Mouse (Mus musculus) urinary bladder, postnatal 36 days (tissue): ENCODE measurements around the gene Tas1r1.
"Not testable (repeated sequence)": the region's sequence is repeated elsewhere in the genome, so short reads cannot be mapped to it uniquely, and the experiment has no call there.

Experiments used
- DNase-seq, 2 experiments: peaks; one replicate each; pipeline ENCODE4 v3.0.0; 2022; ENCODE audit warnings: low spot score in 2 of 2, mixed read lengths in 1 of 2

Tas1r1 gene

DNA sequence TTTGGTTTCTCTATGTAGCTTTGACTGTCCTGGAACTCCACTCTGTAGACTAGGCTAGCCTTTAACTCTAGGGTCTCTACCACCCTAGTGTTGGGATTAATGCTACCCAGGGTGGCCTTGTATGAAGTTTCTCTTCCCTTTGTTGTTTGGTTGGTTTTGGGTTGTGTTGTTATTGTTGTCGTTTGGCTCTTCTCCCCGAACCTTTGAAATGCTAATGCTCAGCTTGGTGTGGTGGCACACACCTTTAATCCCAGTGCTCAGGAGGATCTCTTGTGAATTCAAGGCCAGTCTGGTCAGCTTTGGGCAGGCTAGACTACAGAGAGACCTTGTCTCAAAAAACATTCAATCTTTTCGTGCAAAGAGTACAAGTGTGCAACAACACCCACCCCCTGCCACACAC is 4.8 kb upstream of the Tas1r1 start:
- DNase-seq, result no peak

- DNase-seq, result no peak
These were observed 3.7 kb upstream of the Tas1r1 start for GRCm38 (mm10) chr4:152041924-152042641.

- DNase-seq, result no peak
These were observed 1.5 kb upstream of the Tas1r1 start for GRCm38 (mm10) chr4:152039831-152040310.

DNA sequence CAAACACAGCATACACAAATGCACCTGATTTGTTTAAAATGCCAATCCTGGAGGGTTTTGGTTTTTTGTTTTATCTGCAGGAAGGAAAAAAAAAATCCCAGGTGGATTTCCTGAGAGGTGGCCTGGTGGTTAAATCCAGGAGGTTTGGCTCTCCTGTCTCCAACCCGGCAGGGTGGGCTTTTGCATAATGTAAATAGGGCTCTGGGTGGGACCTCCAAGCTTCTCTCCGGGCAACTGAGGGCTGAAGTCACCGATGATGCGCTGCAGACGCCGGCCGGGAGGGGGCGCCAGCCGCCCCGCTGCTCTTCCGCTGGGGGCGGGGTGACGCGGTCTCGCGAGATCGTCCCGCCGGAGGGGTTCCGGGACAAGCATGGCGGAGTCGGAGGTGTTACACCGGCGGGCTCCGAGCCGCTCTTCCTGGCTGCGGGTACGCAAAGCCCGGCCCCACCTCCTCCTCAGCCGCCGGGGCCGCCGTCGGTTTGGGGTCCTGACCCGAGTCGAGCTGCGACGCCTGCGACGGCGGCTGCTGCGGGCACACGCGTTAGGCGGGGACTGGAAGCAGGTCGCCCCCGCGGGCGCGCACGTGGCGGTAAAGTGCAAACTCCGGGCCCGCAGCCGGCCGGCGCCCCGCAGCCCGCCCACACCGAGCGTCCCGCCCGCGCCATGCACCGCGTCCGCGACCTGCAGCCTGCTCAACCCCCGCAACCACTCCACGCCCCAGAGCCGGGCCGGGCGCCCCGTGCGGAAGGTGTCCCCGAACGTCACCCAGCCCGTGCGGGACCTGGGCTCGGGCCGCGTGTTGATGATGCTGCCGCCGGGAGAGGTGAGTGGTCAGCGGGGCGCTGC is 840 bp upstream of the Tas1r1 start, which contains the start of gene Nol9:
Gene Nol9, plus strand, starts transcription at position 337 of the 846 bp plus-strand sequence.
- DNase-seq, result peak; percentile 92

- DNase-seq, result not testable (repeated sequence)
These were observed 1.9 kb downstream of the Tas1r1 start for GRCm38 (mm10) chr4:152036464-152036863.

- DNase-seq, result no peak
These were observed 5.4 kb downstream of the Tas1r1 start for GRCm38 (mm10) chr4:152032922-152033321.

DNA sequence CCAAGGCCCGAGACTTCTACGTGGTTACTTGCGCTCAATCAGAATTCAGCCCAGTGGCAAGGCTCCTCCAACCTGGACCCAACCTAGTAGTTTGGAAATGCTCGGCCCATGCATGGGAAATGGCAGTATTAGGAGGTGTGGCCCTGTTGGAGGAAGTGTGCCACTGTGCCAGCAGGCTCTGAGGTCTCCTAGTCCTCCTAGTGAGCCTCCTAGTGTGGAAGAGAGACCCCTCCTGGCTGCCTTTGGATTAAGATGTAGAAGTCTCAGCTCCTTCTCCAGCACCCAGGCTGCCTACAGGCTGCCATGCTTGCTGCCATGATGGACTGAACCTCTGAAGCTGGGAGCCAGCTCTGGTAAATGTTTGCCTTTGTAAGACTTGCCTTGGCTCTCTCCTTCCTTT is 8.4 kb downstream of the Tas1r1 start:
- no peak for DNase-seq

GRCm38 (mm10) chr4:152029087-152029486 is 9.3 kb downstream of the Tas1r1 start:
- DNase-seq, result no peak

DNA sequence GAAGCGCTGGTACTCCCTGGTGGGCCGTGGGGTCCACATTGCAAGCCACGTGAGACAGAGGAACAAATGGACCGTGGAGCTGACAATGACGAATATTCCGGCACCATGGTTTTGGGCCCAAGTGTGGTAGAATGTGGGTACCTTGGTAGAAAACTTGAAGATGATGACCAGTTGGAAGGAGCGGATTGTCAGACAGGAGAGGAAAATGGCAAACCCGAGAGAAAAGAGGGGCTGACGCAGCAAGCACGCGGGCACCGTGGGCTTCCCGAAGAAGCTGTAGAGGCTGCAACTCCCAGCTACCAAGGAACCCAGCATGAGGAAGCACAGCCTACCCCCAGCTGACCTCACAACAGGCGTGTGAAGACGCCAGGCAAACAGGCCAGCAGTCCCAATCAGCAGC is 9.9 kb downstream of the Tas1r1 start:
- no peak for DNase-seq

DNA sequence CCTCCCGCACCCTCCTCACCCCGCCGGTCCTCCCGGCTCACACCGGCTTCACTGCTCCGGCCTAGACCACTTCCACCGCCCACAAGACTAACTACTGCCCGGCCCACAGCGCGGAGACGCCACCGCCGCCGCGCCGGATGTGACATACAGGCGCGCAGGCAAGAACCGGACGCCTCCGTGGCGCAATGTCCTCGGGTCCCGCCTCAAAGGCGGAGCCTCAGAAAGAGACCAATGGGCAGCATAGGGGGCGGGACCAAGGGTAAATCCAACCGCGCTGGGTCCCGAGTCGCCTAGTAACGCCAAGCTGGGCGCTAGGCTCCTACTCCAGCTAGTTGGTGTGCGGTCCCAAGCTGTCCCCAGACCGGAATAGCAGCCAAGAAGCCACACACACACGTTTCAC is 10.8 kb downstream of the Tas1r1 start, which contains the start of gene Zbtb48:
Gene Zbtb48, minus strand, starts transcription at position 148 of the 400 bp plus-strand sequence.
- DNase-seq, result peak; percentile 96 to 98

GRCm38 (mm10) chr4:152026751-152027508 is 11.4 kb downstream of the Tas1r1 start:
- no peak for DNase-seq

DNA sequence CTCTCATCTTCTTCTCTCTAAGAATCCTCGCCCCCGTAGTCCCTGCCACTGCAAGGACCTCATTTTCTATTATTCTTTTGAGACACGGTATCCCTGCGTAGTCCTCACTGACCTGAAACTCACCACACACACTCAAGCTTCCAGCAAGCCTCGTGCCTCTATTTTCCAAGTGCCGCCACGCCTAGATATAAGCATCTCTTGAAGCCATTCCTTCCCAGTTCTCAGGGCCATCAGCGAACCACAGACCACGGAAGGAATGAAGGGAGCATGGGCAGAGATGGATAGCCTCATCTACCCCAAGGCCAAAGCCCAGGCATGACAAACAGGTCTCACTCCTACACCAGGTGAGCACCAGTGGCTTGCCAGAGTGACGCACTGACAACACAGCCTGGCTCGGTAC is 13.8 kb downstream of the Tas1r1 start:
- no peak for DNase-seq

GRCm38 (mm10) chr4:152022506-152022905 is 15.9 kb downstream of the Tas1r1 start:
- no peak for DNase-seq

DNA sequence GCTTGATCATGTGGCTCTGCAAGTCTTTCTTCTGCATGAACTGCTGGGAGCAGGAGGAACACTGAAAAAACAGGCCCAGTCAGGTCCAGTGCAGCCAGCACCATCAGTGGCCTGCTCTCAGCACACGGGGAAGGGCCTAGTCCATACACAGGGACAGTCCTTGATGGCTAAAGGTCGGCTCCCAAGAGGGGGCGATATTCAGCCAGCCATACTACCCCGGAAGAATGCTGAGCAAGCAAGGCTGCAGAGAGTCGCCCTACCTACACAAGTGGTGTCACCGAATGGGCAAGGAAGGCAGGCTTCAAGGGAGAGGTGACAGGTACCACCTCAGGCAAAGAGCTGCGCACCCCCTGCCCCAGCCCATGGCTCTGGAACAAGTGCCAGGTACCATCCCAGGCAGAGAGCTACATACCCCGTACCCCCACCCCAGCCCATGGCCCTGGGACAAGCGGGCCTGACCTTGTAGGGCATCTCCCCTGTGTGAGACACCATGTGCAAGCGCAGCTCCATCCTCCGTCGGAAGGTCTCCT is 16.7 kb downstream of the Tas1r1 start:
- DNase-seq, result no peak

DNA sequence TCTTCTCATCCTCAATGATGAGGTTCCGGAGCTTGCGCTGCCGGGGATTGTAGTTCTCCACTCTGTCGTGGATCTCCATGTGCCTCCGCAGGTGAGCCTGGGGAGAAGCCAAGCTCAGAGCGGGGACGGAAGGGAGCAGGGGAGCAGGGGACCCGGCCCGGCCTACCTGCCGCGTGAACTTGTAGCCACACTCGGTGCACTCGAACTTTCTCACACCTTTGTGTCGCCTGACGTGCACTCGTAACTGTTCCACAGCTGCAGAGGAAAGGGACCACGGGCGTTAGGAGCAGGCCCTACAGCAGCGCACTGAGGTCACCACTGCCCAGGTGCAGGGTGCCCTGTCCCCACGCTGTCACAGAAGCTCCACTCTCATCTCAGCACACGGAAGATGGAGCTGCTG is 18.3 kb downstream of the Tas1r1 start:
- no peak for DNase-seq

- no peak for DNase-seq
These were observed 19.3 kb downstream of the Tas1r1 start for GRCm38 (mm10) chr4:152019073-152019472.

DNA sequence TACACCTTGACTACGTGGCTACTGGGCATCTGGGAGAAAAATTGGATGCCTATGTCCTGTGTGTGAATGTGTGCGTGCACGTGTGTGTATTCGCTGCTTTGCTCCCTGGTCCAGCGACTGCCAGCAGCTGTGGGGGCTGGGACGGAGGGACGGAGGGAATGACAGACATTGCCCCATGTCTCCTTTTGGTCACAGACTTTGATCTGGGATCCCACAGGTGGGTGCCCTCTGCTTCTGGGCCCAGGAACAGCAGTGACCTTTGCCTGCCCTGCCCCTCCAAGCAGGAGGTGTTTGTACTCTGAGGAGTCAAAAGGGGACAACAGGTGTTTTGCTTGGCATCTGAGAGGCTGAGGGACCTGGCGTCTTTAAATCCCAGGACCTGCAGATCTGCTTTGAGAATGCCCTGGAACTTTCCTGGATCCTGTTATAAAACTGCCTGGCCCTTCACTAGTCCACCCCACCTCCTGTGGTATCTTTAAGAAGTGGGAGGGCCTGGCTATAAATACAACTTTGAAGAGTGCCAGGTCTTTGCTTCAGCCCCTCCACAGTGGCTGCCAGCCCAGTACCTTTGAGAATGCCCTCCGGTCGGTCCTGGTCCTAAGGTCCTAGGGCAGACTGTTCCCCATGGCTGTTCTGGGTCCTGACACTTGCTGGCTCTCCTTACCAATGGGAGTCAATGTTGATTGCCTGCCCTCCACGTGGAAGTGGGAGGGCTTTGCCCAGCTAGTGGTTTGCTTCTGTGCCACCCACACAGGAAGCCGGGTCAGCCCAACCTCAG is 25.1 kb downstream of the Tas1r1 start:
- no peak for DNase-seq

- DNase-seq, result no peak
These were observed 26.3 kb downstream of the Tas1r1 start for GRCm38 (mm10) chr4:152012109-152012508.

GRCm38 (mm10) chr4:152011171-152011760 is 27.1 kb downstream of the Tas1r1 start:
- DNase-seq, result no peak

GRCm38 (mm10) chr4:152010707-152011134 is 27.6 kb downstream of the Tas1r1 start:
- peak; percentile 40 to 42 for DNase-seq
